Mouse (Mus musculus): Measurements from ENCODE around the gene Col6a2. TPM values are rescaled to one million over a fixed set of nuclear protein-coding genes. Genes with fewer than 3 reads are reported as not detected.

Col6a2 gene
- polyA plus RNA-seq, 1 experiment = 0.39 TPM

DNA sequence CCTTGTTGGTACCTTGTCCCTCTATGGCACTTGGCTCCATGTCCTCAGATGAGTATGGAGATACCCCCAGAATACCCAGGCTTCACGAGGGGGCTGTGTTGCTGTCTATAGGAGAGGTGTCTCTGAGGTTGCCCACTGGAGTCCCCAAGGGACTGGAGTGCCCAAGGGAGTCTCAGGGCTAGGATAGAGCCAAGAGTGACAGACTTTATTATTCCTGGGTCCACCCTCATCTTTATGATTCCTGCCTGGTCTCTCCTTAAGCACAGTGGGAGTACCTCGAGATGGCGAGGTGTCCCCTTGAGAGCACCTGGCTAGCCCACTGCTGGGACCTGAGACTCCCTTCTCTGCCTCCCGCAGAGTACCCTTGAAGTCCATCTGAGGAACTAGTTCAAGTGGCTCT, 1.0 kb downstream of the Col6a2 start:
- Histone ChIP-seq H3K4me3 (ENCODE audit: insufficient read depth, poor library complexity, severe bottlenecking) (no peak overlapping the region), H3K27me3 (ENCODE audit: control insufficient read depth, insufficient read depth, insufficient read length) (peaks cover 6% of the 10 kb centered on the region), H3K79me3 (ENCODE audit: low read depth) (no peaks in the 10 kb centered on the region), H3K79me2 (ENCODE audit: control insufficient read depth, insufficient read depth) (no peaks in the 10 kb centered on the region), H3ac (ENCODE audit: control insufficient read depth, insufficient read length, low read depth) (no peak overlapping the region), H3K36me3 (ENCODE audit: control insufficient read depth, insufficient read depth) (no peaks in the 10 kb centered on the region)
- no peak for TF ChIP-seq CTCF (IDR thresholded peaks at IDR 0.05; ENCODE audit: control insufficient read depth, insufficient read depth, insufficient read length)
- no peak for TF ChIP-seq MAX (IDR thresholded peaks at IDR 0.05)
- no peak for TF ChIP-seq MYOG (IDR thresholded peaks at IDR 0.05; ENCODE audit: control insufficient read depth, extremely low read depth, insufficient read length)
- no peak for TF ChIP-seq FOSL1 (IDR thresholded peaks at IDR 0.05; ENCODE audit: insufficient read depth, low read length, poor library complexity, severe bottlenecking)
- no peak for TF ChIP-seq CEBPB (IDR thresholded peaks at IDR 0.05; ENCODE audit: low read depth)
- TF ChIP-seq USF1 (IDR thresholded peaks at IDR 0.05; ENCODE audit: low read depth) = no peak

DNA sequence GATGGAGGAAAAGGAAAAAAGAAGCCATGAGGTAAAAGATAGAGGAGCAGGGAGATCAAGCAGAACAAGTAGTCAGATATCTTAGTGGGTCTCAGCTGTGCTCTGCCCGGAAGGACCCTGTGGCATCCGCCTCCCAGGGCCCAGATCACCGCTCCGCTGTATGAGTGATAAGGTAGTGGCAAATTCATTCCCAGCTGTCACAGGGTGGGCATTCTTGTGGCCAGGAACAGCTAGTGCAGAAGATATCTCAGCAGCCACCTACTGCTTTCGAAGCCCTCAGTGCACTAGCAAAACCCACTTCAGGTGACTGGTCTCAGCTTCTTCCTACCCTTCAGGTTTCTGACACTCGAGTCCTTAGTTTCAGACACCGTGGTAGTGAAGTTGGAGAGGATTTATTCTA, 11.0 kb downstream of the Col6a2 start:
- Histone ChIP-seq H3K27me3 (ENCODE audit: control insufficient read depth, insufficient read depth, insufficient read length) (peaks cover 26% of the 10 kb centered on the region), H3K4me3 (ENCODE audit: insufficient read depth, poor library complexity, severe bottlenecking) (no peak overlapping the region), H3K79me2 (ENCODE audit: control insufficient read depth, insufficient read depth) (no peaks in the 10 kb centered on the region), H3K79me3 (ENCODE audit: low read depth) (no peaks in the 10 kb centered on the region), H3K36me3 (ENCODE audit: control insufficient read depth, insufficient read depth) (no peaks in the 10 kb centered on the region), H3ac (ENCODE audit: control insufficient read depth, insufficient read length, low read depth) (no peak overlapping the region)
- TF ChIP-seq MYOG (IDR thresholded peaks at IDR 0.05; ENCODE audit: control insufficient read depth, extremely low read depth, insufficient read length) (no peak), CTCF (IDR thresholded peaks at IDR 0.05; ENCODE audit: control insufficient read depth, insufficient read depth, insufficient read length) (no peak), MYOD1 (IDR thresholded peaks at IDR 0.05; ENCODE audit: control insufficient read depth, insufficient read length, low read depth) (no peak), FOSL1 (IDR thresholded peaks at IDR 0.05; ENCODE audit: insufficient read depth, low read length, poor library complexity, severe bottlenecking) (no peak), MAX (IDR thresholded peaks at IDR 0.05) (no peak), CEBPB (IDR thresholded peaks at IDR 0.05; ENCODE audit: low read depth) (no peak), USF1 (IDR thresholded peaks at IDR 0.05; ENCODE audit: low read depth) (no peak)

DNA sequence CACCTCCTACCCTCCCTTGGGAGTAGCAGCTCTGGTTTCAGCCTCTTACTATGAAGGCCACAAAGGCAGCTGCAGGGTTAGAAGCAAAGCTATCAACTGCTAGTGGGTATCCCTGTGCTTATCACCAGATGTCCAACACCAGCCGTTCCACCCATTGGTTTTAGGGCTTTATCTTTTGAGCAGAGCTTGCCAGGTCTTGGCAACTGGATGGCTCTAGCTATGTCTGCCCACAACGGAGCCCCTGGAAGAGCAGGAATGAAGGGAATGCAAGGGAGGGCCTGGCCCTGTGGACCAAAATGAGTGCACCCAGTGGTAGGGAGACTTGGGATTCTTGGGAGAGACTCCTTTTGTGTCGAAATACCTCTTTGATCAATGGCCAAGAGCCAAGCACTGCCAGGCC, 20.7 kb downstream of the Col6a2 start:
- no peaks in the 10 kb centered on the region for H3K79me3 ChIP-seq (ENCODE audit: low read depth)
- H3ac ChIP-seq (ENCODE audit: control insufficient read depth, insufficient read length, low read depth) = no peak overlapping the region
- no peak overlapping the region for H3K4me3 ChIP-seq (ENCODE audit: insufficient read depth, poor library complexity, severe bottlenecking)
- peaks cover 25% of the 10 kb centered on the region for H3K27me3 ChIP-seq (ENCODE audit: control insufficient read depth, insufficient read depth, insufficient read length)
- no peaks in the 10 kb centered on the region for H3K36me3 ChIP-seq (ENCODE audit: control insufficient read depth, insufficient read depth)
- no peak for TF ChIP-seq MYOG (IDR thresholded peaks at IDR 0.05; ENCODE audit: control insufficient read depth, extremely low read depth, insufficient read length)
- H3K79me2 ChIP-seq (ENCODE audit: control insufficient read depth, insufficient read depth) = no peaks in the 10 kb centered on the region

DNA sequence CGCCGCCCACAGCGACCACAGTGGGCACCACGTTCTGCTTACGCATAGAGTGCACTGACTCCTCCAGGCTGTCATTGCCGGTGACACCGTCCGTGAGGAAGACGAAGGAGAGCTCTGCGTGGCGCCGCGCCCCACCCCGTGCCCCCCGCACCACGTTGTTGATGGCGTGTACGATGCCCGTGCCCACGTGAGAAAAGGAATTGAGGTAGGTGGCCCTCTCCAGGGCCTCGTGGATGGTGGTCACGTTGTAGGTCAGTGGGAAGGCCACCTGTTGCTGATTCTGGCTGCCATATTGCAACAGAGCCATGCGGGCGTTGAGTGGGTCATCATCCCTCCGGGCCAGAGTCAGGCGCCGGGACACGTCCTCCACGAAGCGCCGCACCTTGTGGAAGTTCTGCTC, 27.1 kb downstream of the Col6a2 start:
- Histone ChIP-seq H3K4me3 (ENCODE audit: insufficient read depth, poor library complexity, severe bottlenecking) (no peak overlapping the region), H3K27me3 (ENCODE audit: control insufficient read depth, insufficient read depth, insufficient read length) (peaks cover 29% of the 10 kb centered on the region), H3K79me3 (ENCODE audit: low read depth) (no peaks in the 10 kb centered on the region), H3K79me2 (ENCODE audit: control insufficient read depth, insufficient read depth) (no peaks in the 10 kb centered on the region), H3K36me3 (ENCODE audit: control insufficient read depth, insufficient read depth) (no peaks in the 10 kb centered on the region), H3ac (ENCODE audit: control insufficient read depth, insufficient read length, low read depth) (no peak overlapping the region)
- TF ChIP-seq USF1 (IDR thresholded peaks at IDR 0.05; ENCODE audit: low read depth) (no peak), MYOG (IDR thresholded peaks at IDR 0.05; ENCODE audit: control insufficient read depth, extremely low read depth, insufficient read length) (no peak), CEBPB (IDR thresholded peaks at IDR 0.05; ENCODE audit: low read depth) (no peak), FOSL1 (IDR thresholded peaks at IDR 0.05; ENCODE audit: insufficient read depth, low read length, poor library complexity, severe bottlenecking) (no peak), MYOD1 (IDR thresholded peaks at IDR 0.05; ENCODE audit: control insufficient read depth, insufficient read length, low read depth) (no peak), CTCF (IDR thresholded peaks at IDR 0.05; ENCODE audit: control insufficient read depth, insufficient read depth, insufficient read length) (no peak), MAX (IDR thresholded peaks at IDR 0.05) (no peak)

DNA sequence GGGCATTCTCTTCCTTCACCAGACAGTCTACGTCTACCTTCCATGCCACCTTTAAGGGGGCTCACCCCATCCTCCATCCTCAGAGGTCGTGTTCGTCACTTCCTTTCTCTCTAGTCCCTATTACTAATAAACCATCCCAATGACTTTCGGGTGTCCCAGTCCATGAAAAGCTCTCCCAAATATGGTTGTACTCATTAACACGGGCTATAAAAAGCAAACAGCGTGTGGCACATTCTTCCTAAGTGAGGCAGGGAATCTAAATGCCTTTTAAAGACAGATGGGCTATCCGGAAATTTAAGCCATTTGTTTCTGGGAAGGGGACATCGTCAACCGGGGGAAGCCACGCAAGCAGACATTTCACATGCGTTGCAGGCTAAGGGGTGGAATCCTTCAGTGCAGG, 33.2 kb downstream of the Col6a2 start:
- H3K79me3 ChIP-seq (ENCODE audit: low read depth) = no peaks in the 10 kb centered on the region
- no peak for TF ChIP-seq FOSL1 (IDR thresholded peaks at IDR 0.05; ENCODE audit: insufficient read depth, low read length, poor library complexity, severe bottlenecking)
- TF ChIP-seq MYOD1 (IDR thresholded peaks at IDR 0.05; ENCODE audit: control insufficient read depth, insufficient read length, low read depth) = no peak
- TF ChIP-seq MYOG (IDR thresholded peaks at IDR 0.05; ENCODE audit: control insufficient read depth, extremely low read depth, insufficient read length) = no peak
- no peak for TF ChIP-seq MAX (IDR thresholded peaks at IDR 0.05)
- TF ChIP-seq USF1 (IDR thresholded peaks at IDR 0.05; ENCODE audit: low read depth) = no peak
- TF ChIP-seq CTCF (IDR thresholded peaks at IDR 0.05; ENCODE audit: control insufficient read depth, insufficient read depth, insufficient read length) = no peak
- no peak for TF ChIP-seq CEBPB (IDR thresholded peaks at IDR 0.05; ENCODE audit: low read depth)

DNA sequence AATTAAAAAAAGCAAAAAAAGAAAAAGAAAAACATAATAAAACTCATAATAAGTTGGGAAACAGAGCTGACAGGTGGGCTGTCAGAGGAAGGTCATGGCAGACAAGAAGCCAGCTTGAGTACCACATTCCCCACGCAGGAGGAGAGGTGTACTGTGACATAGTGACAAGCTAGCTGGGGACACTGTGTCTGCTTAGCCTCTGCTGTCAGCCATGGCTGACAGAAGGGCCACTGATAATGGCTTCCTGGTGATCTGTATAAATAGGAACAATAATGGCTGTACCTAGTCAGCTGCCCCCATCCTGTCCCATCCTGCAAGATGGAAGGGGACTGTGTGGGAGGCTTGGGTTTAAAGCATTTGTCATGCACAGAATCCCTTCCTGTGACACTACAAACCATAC, 37.2 kb downstream of the Col6a2 start:
- Histone ChIP-seq H3K79me2 (ENCODE audit: control insufficient read depth, insufficient read depth) (no peaks in the 10 kb centered on the region), H3K36me3 (ENCODE audit: control insufficient read depth, insufficient read depth) (no peaks in the 10 kb centered on the region), H3K79me3 (ENCODE audit: low read depth) (no peaks in the 10 kb centered on the region), H3K4me3 (ENCODE audit: insufficient read depth, poor library complexity, severe bottlenecking) (no peak overlapping the region), H3ac (ENCODE audit: control insufficient read depth, insufficient read length, low read depth) (no peak overlapping the region), H3K27me3 (ENCODE audit: control insufficient read depth, insufficient read depth, insufficient read length) (peaks cover 21% of the 10 kb centered on the region)
- TF ChIP-seq CEBPB (IDR thresholded peaks at IDR 0.05; ENCODE audit: low read depth) = no peak
- TF ChIP-seq FOSL1 (IDR thresholded peaks at IDR 0.05; ENCODE audit: insufficient read depth, low read length, poor library complexity, severe bottlenecking) = no peak
- no peak for TF ChIP-seq MYOD1 (IDR thresholded peaks at IDR 0.05; ENCODE audit: control insufficient read depth, insufficient read length, low read depth)
- TF ChIP-seq CTCF (IDR thresholded peaks at IDR 0.05; ENCODE audit: control insufficient read depth, insufficient read depth, insufficient read length) = no peak
- no peak for TF ChIP-seq USF1 (IDR thresholded peaks at IDR 0.05; ENCODE audit: low read depth)
- TF ChIP-seq MYOG (IDR thresholded peaks at IDR 0.05; ENCODE audit: control insufficient read depth, extremely low read depth, insufficient read length) = no peak
- TF ChIP-seq MAX (IDR thresholded peaks at IDR 0.05) = no peak

More for the DNA sequence above, 33.2 kb downstream of the Col6a2 start:
- H3K79me2 ChIP-seq (ENCODE audit: control insufficient read depth, insufficient read depth) = no peaks in the 10 kb centered on the region
- no peaks in the 10 kb centered on the region for H3K36me3 ChIP-seq (ENCODE audit: control insufficient read depth, insufficient read depth)
- H3K4me3 ChIP-seq (ENCODE audit: insufficient read depth, poor library complexity, severe bottlenecking) = no peak overlapping the region
- H3ac ChIP-seq (ENCODE audit: control insufficient read depth, insufficient read length, low read depth) = no peak overlapping the region
- H3K27me3 ChIP-seq (ENCODE audit: control insufficient read depth, insufficient read depth, insufficient read length) = peaks cover 23% of the 10 kb centered on the region

Measured in C2C12 (cell line).